In genomic region chr1:154661977-154662376, GRCm38 (mm10) we compare ENCODE assay signal across 11 mouse cellular contexts.
DNase-seq lines count a peak whose midpoint lies in the region; ATAC-seq lines count a peak whose summit lies in the region.
"Had no signal": no experiment of that assay in that cellular context is flagged by ENCODE, and none has a peak within 500 bp of the region (broad histone marks: within the 10 kb centered on the region; RNA-seq: fewer than 3 reads in every experiment).

No protein-coding gene starts in this region.

- ATAC-seq in frontal cortex, adult (ENCODE audit: low TSS enrichment) = peak; percentile 62
- ATAC-seq in midbrain, embryonic 12.5 days (ENCODE audit: low FRiP score, low read depth) = no peak

- 0 out of 2 replicates have a peak overlapping the region, but pooled peaks have one; percentile 30 for H3K27ac ChIP-seq in midbrain, embryonic 12.5 days (replicated peaks)
- H3K27ac ChIP-seq in midbrain, embryonic 10.5 days (replicated peaks) = no peak overlapping the region; the same call in 1 of the 2 replicates
- H3K27ac ChIP-seq: forebrain, embryonic 10.5 days; liver, embryonic 13.5 days had no signal

- H3K9me3 ChIP-seq in midbrain, embryonic 12.5 days = no peaks in the 10 kb centered on the region
- no peaks in the 10 kb centered on the region for H3K9me3 ChIP-seq in midbrain, embryonic 10.5 days (replicated peaks)
- H3K9me3 ChIP-seq: forebrain, embryonic 10.5 days; liver, embryonic 13.5 days had no signal

- H3K27me3 ChIP-seq in midbrain, embryonic 12.5 days = no peaks in the 10 kb centered on the region
- no peaks in the 10 kb centered on the region for H3K27me3 ChIP-seq in midbrain, embryonic 10.5 days (ENCODE audit: low read depth, poor library complexity, severe bottlenecking)
- H3K27me3 ChIP-seq: liver, embryonic 13.5 days had no signal

- H3K4me3 ChIP-seq in midbrain, embryonic 12.5 days = no peak overlapping the region
- no peak overlapping the region for H3K4me3 ChIP-seq in midbrain, embryonic 10.5 days
- H3K4me3 ChIP-seq: forebrain, embryonic 10.5 days; liver, embryonic 13.5 days had no signal

- H3K4me1 ChIP-seq in midbrain, embryonic 12.5 days = peaks cover 11% of the 10 kb centered on the region
- peaks cover 17% of the 10 kb centered on the region for H3K4me1 ChIP-seq in midbrain, embryonic 10.5 days
- H3K4me1 ChIP-seq: liver, embryonic 13.5 days had no signal

- no peak overlapping the region for H3K4me2 ChIP-seq in midbrain, embryonic 12.5 days (replicated peaks)
- H3K4me2 ChIP-seq: liver, embryonic 13.5 days had no signal

- WGBS in midbrain, embryonic 12.5 days = 71% methylated on average over 5 of the region's 5 CpGs
- 70% methylated on average over 5 of the region's 5 CpGs for WGBS in midbrain, embryonic 10.5 days

- no peak overlapping the region for H3K9ac ChIP-seq in midbrain, embryonic 12.5 days (replicated peaks)
- H3K9ac ChIP-seq: liver, embryonic 13.5 days had no signal

- DNase-seq in frontal cortex, postnatal 25 days (ENCODE audit: low spot score in 2 of 2) = no peak
- DNase-seq in midbrain, embryonic 10.5 days (ENCODE audit: low spot score) = no peak
- DNase-seq in lung, postnatal 14 days = peak; percentile 3
- DNase-seq in right cerebral cortex, postnatal 36 days (ENCODE audit: low spot score in 2 of 2) = peak; percentile 44 to 77
- no peak for DNase-seq in retina, postnatal 1 day
- no peak for DNase-seq in kidney, adult 18-20 months
- DNase-seq: B cell, adult 2 months; liver, embryonic 13.5 days had no signal

- H3K36me3 ChIP-seq in midbrain, embryonic 12.5 days = no peaks in the 10 kb centered on the region
- H3K36me3 ChIP-seq in midbrain, embryonic 10.5 days = no peaks in the 10 kb centered on the region
- H3K36me3 ChIP-seq: forebrain, embryonic 10.5 days; liver, embryonic 13.5 days had no signal

Comparison
In these comparisons a context has a peak if more than half of its experiments do, and no peak if none do; other contexts are left out.
1. DNase-seq: peak in lung, postnatal 14 days (single experiment) and right cerebral cortex, postnatal 36 days (2 of 2); none in frontal cortex, postnatal 25 days (0 of 2), midbrain, embryonic 10.5 days (single experiment), retina, postnatal 1 day (single experiment) and kidney, adult 18-20 months (single experiment).